Mouse (Mus musculus) neural tube, embryonic 13.5 days (tissue): ENCODE results near the gene Fam129a. TPM values are rescaled to one million over a fixed set of nuclear protein-coding genes. Genes with fewer than 3 reads are reported as not detected.

Experiments
- ATAC-seq: fragments of 200-750 bp; cut with Nextera tagmentation; 2 replicates; pipeline ENCODE4 v1.8.0; 2017; ENCODE audit warnings: low read depth, mild to moderate bottlenecking, moderate TSS enrichment, moderate library complexity
- H3K27ac ChIP-seq: fragments of 300-500 bp; sonication (generic); replicated peaks from 2 replicates; pipeline ENCODE4 v1.5.1; 2015; ENCODE audit warnings: moderate library complexity, mild to moderate bottlenecking, inconsistent platforms
- H3K27me3 ChIP-seq: fragments of 300-500 bp; sonication (generic); 2 replicates; pipeline ENCODE4 v1.6.1; 2015; ENCODE audit warnings: mild to moderate bottlenecking, inconsistent platforms
- H3K36me3 ChIP-seq: fragments of 300-500 bp; sonication (generic); 2 replicates; pipeline ENCODE4 v1.6.1; 2015; ENCODE audit warnings: mild to moderate bottlenecking, inconsistent platforms
- H3K4me1 ChIP-seq: fragments of 300-500 bp; sonication (generic); replicated peaks from 2 replicates; pipeline ENCODE4 v1.6.1; 2015; ENCODE audit warnings: inconsistent platforms
- H3K4me2 ChIP-seq: fragments of 300-500 bp; sonication (generic); 2 replicates; pipeline ENCODE4 v1.6.1; 2015; ENCODE audit warnings: inconsistent platforms, mild to moderate bottlenecking, moderate library complexity
- H3K4me3 ChIP-seq: fragments of 300-500 bp; sonication (generic); 2 replicates; pipeline ENCODE4 v1.5.1; 2015; ENCODE audit warnings: mild to moderate bottlenecking, inconsistent platforms
- H3K9ac ChIP-seq: fragments of 300-500 bp; sonication (generic); 2 replicates; pipeline ENCODE4 v1.6.1; 2015; ENCODE audit warnings: moderate library complexity, mild to moderate bottlenecking, inconsistent platforms
- H3K9me3 ChIP-seq: fragments of 300-500 bp; sonication (generic); 2 replicates; pipeline ENCODE4 v1.6.1; 2016; ENCODE audit warnings: inconsistent platforms
- WGBS: fragments of 180-500 bp; shearing (Covaris S2); methylation state at CpG from one replicate; pipeline ENCODE4 v1.1.7; 2015; 5-methylcytosine and 5-hydroxymethylcytosine counted together
- polyA plus RNA-seq: library from polyadenylated mRNA; unstranded; fragments of >200 nt; fragmentation: Nextera tagmentation; extraction: Ambion mirVana; gene quantifications from 2 replicates; pipeline ENCODE4 v1.2.1, GENCODE M21; 2015

The Fam129a gene
- polyA plus RNA-seq, 1 experiment from 2014 or later, result 5.9 TPM

DNA sequence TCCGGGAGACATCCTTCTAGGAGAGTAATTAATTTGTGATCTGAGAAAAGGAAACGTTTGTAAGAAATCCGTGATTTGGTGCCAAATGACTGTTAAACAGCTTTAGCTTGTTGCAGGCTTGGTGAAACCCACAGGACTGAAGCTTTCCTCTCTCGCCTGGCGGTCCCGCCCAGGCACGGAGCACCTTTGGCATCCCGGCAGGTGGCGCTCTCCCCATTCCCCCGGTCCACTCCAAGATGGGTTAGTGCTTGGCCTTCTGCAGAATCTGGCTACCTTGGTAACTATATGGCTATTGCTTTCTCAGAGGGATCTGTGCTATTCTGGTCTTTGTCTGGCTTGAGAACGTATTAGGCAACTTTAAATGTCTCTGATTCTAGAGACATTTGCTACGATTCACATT, 6.6 kb upstream of the Fam129a start:
- Histone ChIP-seq H3K27ac (no peak overlapping the region), H3K9me3 (no peaks in the 10 kb centered on the region), H3K4me3 (no peak overlapping the region), H3K9ac (no peak overlapping the region), H3K27me3 (0 out of 2 replicates have a peak, but pooled peaks cover 2% of the 10 kb centered on the region), H3K4me2 (no peak overlapping the region), H3K4me1 (peaks cover 4% of the 10 kb centered on the region; the same call in 1 of the 2 replicates), H3K36me3 (no peaks in the 10 kb centered on the region)
- 15% methylated on average over 12 of the region's 12 CpGs for WGBS
- peak; percentile 82 for ATAC-seq

DNA sequence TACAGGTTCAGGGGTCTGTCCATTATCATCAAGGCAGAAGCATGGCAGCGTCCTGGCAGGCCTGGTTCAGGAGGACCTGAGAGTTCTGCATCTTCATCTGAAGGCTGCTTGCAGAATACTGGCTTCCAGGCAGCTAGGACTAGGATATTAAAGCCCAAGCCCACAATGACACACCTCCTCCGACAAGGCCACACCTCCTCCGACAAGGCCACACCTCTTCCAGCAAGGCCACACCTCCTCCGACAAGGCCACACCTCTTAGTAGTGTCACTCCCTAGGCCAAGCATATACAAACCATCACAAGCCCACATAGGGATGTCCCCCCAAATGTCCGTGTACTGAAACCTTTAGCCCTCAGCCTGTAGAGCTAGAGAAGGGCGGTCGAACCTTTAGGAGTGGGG, 2.3 kb upstream of the Fam129a start:
- peaks cover 15% of the 10 kb centered on the region for H3K4me1 ChIP-seq
- no peak for ATAC-seq

DNA sequence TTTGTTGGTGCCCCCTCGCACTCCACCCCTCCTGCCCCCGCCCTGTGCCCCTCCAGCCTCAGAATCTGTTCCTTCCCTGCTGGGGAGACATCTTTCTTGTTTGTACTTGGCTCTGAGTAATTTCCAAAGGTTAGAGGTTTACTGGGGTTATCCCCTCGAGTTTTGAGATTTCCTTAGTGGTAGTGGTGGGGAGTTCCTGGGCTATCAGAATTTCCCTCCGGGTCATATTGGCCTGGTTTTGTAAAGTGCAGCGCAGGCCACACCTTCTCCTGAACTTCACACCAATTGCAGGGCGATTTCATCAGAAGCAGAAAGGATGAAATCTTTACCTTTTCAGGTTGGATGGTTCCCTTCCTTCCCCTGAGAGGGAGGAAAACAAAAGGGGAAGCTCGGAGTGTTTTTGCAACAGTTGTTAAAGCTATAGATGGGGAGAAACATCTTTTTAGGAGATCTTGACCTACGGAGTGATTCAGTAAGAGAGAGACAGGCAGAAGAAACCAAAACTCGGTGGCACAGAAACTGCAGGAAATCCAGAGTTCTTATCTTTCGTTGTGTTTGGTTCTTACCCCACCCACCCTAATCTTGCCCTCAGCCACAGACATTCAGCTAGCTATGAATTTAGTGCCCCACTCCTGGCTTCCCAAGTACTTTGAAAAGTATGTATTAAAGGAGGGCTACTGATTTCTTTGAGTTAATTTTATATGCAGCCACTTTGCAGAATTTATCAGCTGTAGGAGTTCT, 1.0 kb downstream of the Fam129a start:
- Histone ChIP-seq H3K36me3 (no peaks in the 10 kb centered on the region), H3K4me3 (peak overlapping the region; percentile 41), H3K27me3 (peaks cover 38% of the 10 kb centered on the region), H3K9me3 (no peaks in the 10 kb centered on the region), H3K4me2 (peak overlapping the region; percentile 72), H3K27ac (no peak overlapping the region), H3K4me1 (peaks cover 11% of the 10 kb centered on the region), H3K9ac (peak overlapping the region; percentile 66)
- WGBS, result 29% methylated on average over 10 of the region's 10 CpGs
- no peak for ATAC-seq

More for the DNA sequence above, 2.3 kb upstream of the Fam129a start:
- Histone ChIP-seq H3K36me3 (no peaks in the 10 kb centered on the region), H3K4me3 (no peak overlapping the region), H3K9me3 (no peaks in the 10 kb centered on the region), H3K4me2 (no peak overlapping the region), H3K9ac (no peak overlapping the region), H3K27me3 (peaks cover 38% of the 10 kb centered on the region), H3K27ac (no peak overlapping the region)
- WGBS, result 75% methylated on average over 7 of the region's 7 CpGs

DNA sequence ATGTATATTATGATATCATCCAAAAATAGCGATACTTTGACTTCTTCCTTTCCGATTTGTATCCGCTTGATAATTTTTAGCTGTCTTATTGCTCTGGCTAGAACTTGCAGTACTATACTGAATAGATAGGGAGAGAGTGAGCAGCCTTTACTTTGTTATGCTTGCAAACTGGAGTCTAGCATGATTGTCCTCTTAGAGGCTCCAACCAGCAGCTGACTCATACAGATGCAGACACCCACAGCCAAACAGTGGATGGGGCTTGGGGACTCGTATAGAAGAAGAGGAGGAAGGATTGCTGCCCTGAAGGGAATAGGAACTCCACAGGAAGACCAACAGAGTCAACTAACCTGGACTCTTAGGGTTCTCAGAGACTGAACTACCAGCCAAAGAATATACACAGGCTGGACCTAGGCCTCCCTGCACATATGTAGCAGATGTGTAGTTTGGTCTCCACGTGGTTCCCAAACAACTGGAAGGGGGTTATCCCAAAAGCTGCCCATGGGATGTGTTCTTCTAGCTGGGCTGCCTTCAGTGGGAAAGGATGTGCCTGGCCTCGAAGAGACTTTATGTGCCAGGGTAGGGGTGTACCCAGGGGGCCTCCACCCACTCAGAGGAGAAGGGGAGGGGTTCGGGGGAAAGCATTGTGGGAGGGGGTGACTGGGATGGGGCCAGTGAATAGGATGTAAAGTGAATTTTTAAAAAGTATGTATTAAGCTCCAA, 1.8 kb downstream of the Fam129a start:
- Histone ChIP-seq H3K9me3 (no peaks in the 10 kb centered on the region), H3K9ac (no peak overlapping the region), H3K4me3 (no peak overlapping the region), H3K4me1 (peaks cover 11% of the 10 kb centered on the region), H3K27me3 (peaks cover 38% of the 10 kb centered on the region), H3K27ac (no peak overlapping the region), H3K36me3 (no peaks in the 10 kb centered on the region), H3K4me2 (no peak overlapping the region)
- ATAC-seq, result no peak
- 77% methylated on average over 7 of the region's 7 CpGs for WGBS

DNA sequence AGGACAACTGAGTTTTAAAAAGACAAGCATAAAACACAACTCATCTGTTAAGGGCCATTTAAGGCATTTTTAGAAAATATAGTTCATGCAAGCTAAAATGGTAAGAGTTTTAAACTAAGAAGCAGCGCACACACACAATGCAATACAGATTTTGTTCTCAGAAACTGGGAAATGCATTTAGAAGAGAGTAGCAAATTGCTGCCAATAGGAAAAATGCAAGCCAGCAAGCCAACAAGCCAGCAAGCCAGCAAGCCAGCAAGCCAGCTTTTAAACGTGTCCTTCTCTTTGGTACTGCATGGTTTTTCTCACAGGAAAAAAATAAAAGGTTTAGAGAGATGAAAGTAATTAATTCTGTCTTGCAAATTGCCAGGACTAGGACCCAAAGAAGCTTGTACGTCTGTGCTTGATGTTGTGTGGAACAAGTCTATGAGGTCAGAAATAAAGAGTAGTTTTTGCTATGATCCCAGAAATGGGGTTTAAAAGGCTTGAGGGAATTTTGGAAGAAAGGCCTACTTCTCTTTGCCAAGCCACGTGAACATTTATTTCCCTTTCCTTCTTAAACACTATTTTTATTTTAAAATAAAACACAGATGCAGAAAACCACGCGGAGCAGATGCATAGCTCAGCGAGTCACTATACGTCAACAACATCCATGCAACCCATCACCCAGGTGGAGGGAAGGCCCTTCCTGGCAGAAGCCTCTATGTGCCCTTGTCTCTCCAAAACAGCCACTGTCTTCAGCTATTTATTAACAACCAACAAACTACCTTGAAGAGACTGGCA, 9.4 kb downstream of the Fam129a start:
- no peak overlapping the region for H3K27ac ChIP-seq
- no peaks in the 10 kb centered on the region for H3K9me3 ChIP-seq
- 84% methylated on average over 8 of the region's 8 CpGs for WGBS
- no peaks in the 10 kb centered on the region for H3K36me3 ChIP-seq
- no peak overlapping the region for H3K9ac ChIP-seq
- no peaks in the 10 kb centered on the region for H3K4me1 ChIP-seq
- no peak for ATAC-seq
- no peak overlapping the region for H3K4me2 ChIP-seq
- no peak overlapping the region for H3K4me3 ChIP-seq
- H3K27me3 ChIP-seq, result no peaks in the 10 kb centered on the region

DNA sequence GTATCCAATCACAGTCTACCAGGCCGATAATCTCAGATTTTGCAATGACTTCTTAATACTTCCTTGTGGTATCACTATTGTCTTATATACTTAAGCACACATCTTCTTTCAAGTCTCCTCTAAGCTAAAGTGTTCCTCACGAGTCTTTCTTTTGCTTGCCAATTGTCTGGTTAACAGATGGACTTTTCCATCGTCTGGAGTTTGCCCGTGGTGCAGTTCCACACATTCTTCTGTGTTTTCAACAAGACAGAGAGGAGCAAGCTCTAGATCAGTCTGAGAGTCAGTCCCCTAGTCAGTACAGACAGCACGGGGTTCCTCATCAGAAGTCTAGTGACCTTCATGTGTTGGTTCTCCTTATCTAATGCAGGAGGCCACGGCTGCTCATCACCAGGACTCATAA, 10.5 kb downstream of the Fam129a start:
- no peak for ATAC-seq
- 87% methylated on average over 6 of the region's 6 CpGs for WGBS
- H3K4me2 ChIP-seq, result no peak overlapping the region
- H3K36me3 ChIP-seq, result no peaks in the 10 kb centered on the region
- H3K9me3 ChIP-seq, result no peaks in the 10 kb centered on the region
- H3K4me3 ChIP-seq, result no peak overlapping the region
- H3K27ac ChIP-seq, result no peak overlapping the region
- no peaks in the 10 kb centered on the region for H3K4me1 ChIP-seq
- no peaks in the 10 kb centered on the region for H3K27me3 ChIP-seq
- no peak overlapping the region for H3K9ac ChIP-seq

DNA sequence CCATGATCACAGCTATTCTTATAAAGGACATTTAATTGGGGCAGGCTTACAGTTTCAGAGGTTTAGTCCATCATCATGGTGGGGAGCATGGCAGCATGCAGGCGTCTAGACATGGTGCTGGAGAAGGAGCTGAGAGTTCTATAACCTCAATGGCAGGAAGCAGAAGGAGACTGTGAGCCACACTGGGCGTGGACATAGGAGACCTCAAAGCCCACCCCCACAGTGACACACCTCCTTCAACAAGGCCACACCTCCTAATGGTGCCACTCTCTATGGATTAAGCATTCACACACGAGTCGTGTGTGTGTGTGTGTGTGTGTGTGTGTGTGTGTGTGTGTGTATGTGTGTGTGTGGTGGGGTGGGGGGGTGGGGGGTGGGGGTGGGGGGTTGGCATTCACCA, 11.0 kb downstream of the Fam129a start:
- 98% methylated on average over 4 of the region's 4 CpGs for WGBS
- Histone ChIP-seq H3K4me3 (no peak overlapping the region), H3K4me1 (no peaks in the 10 kb centered on the region)

DNA sequence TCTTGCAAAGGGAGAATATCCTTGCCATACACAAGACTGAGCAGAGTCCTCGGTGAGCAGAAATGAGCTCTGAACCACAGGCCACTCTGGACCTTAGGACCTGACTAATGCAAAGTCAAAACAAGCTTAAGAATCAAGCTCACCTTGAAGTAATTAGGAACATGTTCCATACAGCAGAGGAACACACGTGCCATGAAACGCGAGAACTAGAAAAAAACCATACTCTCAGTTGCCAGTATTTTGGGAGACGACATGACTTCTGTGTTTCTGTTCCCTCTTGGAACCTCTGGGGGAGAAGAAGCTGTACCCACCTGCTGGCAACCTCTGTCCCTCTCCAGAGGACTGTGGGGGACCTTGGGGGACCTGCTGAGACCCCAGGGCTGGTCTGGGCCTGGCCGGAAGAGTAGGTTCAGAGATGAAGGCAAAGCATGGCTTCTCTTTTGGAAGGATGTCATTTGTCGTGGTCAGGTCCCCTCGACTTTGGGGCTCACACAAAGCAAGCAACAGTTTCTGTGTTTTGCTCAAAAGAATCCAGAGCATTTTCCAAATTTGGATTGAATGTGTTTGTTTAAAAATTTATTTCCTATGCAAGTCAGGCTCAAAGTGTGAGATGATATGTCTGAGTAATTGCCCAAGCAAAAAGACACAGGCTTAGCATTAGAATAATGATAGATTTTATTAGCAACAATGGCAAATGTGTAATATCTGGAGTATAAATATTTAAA, 12.6 kb downstream of the Fam129a start:
- Histone ChIP-seq H3K27me3 (no peaks in the 10 kb centered on the region), H3K9me3 (no peaks in the 10 kb centered on the region), H3K27ac (no peak overlapping the region), H3K4me2 (no peak overlapping the region), H3K36me3 (no peaks in the 10 kb centered on the region), H3K9ac (no peak overlapping the region), H3K4me3 (no peak overlapping the region), H3K4me1 (no peaks in the 10 kb centered on the region)
- ATAC-seq, result no peak
- WGBS, result 83% methylated on average over 8 of the region's 8 CpGs

More for the DNA sequence above, 11.0 kb downstream of the Fam129a start:
- H3K27me3 ChIP-seq, result no peaks in the 10 kb centered on the region
- no peak overlapping the region for H3K4me2 ChIP-seq
- H3K36me3 ChIP-seq, result no peaks in the 10 kb centered on the region
- H3K27ac ChIP-seq, result no peak overlapping the region
- H3K9me3 ChIP-seq, result no peaks in the 10 kb centered on the region
- H3K9ac ChIP-seq, result no peak overlapping the region
- no peak for ATAC-seq

DNA sequence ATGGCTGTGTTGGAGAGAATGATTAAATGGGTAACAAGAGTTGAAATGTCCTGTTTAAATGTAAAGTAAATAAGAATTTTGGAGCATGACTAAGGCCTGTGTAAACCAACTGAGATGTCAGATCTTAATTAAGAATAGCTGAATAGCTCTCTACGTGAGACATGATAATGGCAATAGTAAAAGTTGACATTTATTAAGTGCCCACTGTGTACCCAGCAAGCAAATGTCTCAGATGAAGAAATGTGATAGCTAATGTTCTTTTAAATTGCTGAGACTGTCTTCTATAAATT, 13.1 kb downstream of the Fam129a start:
- ATAC-seq, result no peak
- no peak overlapping the region for H3K4me3 ChIP-seq

DNA sequence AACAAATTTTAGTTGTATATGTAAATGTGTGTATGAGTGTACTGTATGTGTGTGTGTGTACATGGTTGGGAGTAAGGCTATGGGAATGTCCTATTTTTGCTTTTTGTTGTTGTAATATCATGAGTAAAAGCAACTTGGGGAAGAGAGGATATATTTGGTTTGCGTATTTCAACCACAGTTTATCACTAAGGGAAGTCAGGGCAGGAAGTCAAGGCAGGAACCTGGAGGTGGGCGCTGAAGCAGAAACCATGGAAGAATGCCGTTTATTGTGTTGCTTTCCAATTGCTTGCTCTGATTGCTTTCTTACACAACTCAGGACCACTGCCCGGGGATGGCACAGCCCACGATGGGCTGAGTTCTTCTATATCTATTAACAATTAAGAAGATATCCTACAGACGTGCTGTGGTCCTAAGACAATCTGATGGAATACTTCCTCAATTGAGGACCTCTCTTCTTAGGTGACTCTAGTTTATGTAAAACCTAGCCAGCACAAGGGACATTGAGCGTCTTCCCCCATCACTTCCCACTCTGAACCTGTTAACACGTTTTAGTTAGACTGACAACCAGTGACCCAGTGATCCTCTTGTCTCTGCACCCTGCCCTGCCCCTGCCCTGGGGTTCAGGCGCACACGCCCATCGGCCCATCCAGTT, 13.7 kb downstream of the Fam129a start:
- Histone ChIP-seq H3K4me2 (no peak overlapping the region), H3K4me1 (no peaks in the 10 kb centered on the region), H3K4me3 (no peak overlapping the region), H3K9ac (no peak overlapping the region), H3K36me3 (no peaks in the 10 kb centered on the region), H3K27ac (no peak overlapping the region), H3K27me3 (no peaks in the 10 kb centered on the region), H3K9me3 (no peaks in the 10 kb centered on the region)
- ATAC-seq, result no peak
- WGBS, result 77% methylated on average over 11 of the region's 11 CpGs

More for the DNA sequence above, 13.1 kb downstream of the Fam129a start:
- no peak overlapping the region for H3K27ac ChIP-seq
- WGBS, result 62% methylated on average over 1 of the region's 1 CpGs
- no peaks in the 10 kb centered on the region for H3K4me1 ChIP-seq
- H3K9me3 ChIP-seq, result no peaks in the 10 kb centered on the region
- no peak overlapping the region for H3K4me2 ChIP-seq
- no peaks in the 10 kb centered on the region for H3K27me3 ChIP-seq
- H3K9ac ChIP-seq, result no peak overlapping the region
- no peaks in the 10 kb centered on the region for H3K36me3 ChIP-seq

DNA sequence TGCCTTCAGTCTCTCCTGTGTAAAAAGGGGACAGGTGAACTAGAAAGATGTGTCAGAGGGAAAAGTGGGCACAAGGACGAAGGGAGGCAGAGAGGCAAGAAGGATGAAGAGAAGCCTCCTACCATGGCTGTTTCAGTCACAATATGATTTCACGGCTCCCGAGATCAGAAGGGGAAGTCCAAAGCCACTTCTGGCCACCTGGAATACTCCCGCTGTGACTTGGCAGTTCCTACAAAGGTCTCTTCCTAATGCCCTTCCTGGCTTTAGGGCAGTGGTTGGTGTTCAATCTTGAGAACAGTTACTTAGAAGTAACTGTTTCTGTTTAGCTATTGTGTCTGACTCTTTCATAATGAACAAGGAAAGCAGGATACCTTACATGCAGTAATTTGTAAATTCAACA, 14.7 kb downstream of the Fam129a start:
- no peak for ATAC-seq
- H3K36me3 ChIP-seq, result no peaks in the 10 kb centered on the region
- H3K4me2 ChIP-seq, result no peak overlapping the region
- no peak overlapping the region for H3K4me3 ChIP-seq
- no peak overlapping the region for H3K27ac ChIP-seq
- no peaks in the 10 kb centered on the region for H3K27me3 ChIP-seq
- WGBS, result 63% methylated on average over 4 of the region's 4 CpGs
- H3K9ac ChIP-seq, result no peak overlapping the region
- H3K9me3 ChIP-seq, result no peaks in the 10 kb centered on the region
- no peaks in the 10 kb centered on the region for H3K4me1 ChIP-seq
